Mouse (Mus musculus) neural tube, embryonic 11.5 days (tissue): Measurements from ENCODE around the gene Ttyh3. TPM values are rescaled to one million over a fixed set of nuclear protein-coding genes. Genes with fewer than 3 reads are reported as not detected.

Experiments
- ATAC-seq: fragments of 200-750 bp; cut with Nextera tagmentation; 2 replicates; pipeline ENCODE4 v1.8.0; 2017; ENCODE audit warnings: moderate number of reproducible peaks, mild to moderate bottlenecking, moderate TSS enrichment, moderate library complexity; ENCODE audit not compliant: insufficient read depth, low FRiP score, low TSS enrichment
- DNase-seq: peaks from one replicate; pipeline ENCODE4 v3.0.0-alpha.2; 2015; ENCODE audit warnings: low spot score
- H3K27ac ChIP-seq: fragments of 300-500 bp; sonication (generic); 2 replicates; pipeline ENCODE4 v1.5.1; 2014; ENCODE audit warnings: low read depth, mild to moderate bottlenecking, low read length
- H3K27me3 ChIP-seq: fragments of 300-500 bp; sonication (generic); 2 replicates; pipeline ENCODE4 v1.6.1; 2014; ENCODE audit warnings: mild to moderate bottlenecking, low read length, mixed read lengths; ENCODE audit not compliant: control insufficient read depth, insufficient read depth
- H3K36me3 ChIP-seq: fragments of 300-500 bp; sonication (generic); 2 replicates; pipeline ENCODE4 v1.6.1; 2014; ENCODE audit warnings: mild to moderate bottlenecking, low read length, moderate library complexity, mixed read lengths; ENCODE audit not compliant: control insufficient read depth, insufficient read depth
- H3K4me1 ChIP-seq: fragments of 300-500 bp; sonication (generic); 2 replicates; pipeline ENCODE4 v1.6.1; 2014; ENCODE audit warnings: low read length, mixed read lengths; ENCODE audit not compliant: control insufficient read depth, insufficient read depth
- H3K4me2 ChIP-seq: fragments of 300-500 bp; sonication (generic); 2 replicates; pipeline ENCODE4 v1.6.1; 2014; ENCODE audit warnings: low read depth, mild to moderate bottlenecking, moderate library complexity
- H3K4me3 ChIP-seq: fragments of 300-500 bp; sonication (generic); 2 replicates; pipeline ENCODE4 v1.5.1; 2014; ENCODE audit warnings: low read depth, low read length
- H3K9ac ChIP-seq: fragments of 300-500 bp; sonication (generic); 2 replicates; pipeline ENCODE4 v1.6.1; 2014; ENCODE audit warnings: mild to moderate bottlenecking, low read length
- H3K9me3 ChIP-seq: fragments of 300-500 bp; sonication (generic); 2 replicates; pipeline ENCODE4 v1.6.1; 2016; ENCODE audit warnings: low read length; ENCODE audit not compliant: control insufficient read depth
- WGBS: fragments of 180-500 bp; shearing (Covaris S2); extraction: QIAGEN DNeasy Blood & Tissue Kit; methylation state at CpG from one replicate; pipeline ENCODE4 v1.1.7; 2014; 5-methylcytosine and 5-hydroxymethylcytosine counted together
- polyA plus RNA-seq: library from polyadenylated mRNA; unstranded; fragments of >200 nt; fragmentation: Nextera tagmentation; extraction: Ambion mirVana; gene quantifications from 2 replicates; pipeline ENCODE4 v1.2.1, GENCODE M21; 2014

Ttyh3 gene
- polyA plus RNA-seq, 1 experiment from 2014 or later, result 61.0 TPM

GRCm38 (mm10) chr5:140572611-140573010, 76.2 kb downstream of the Ttyh3 start:
- Histone ChIP-seq H3K4me2 (no peak overlapping the region), H3K4me3 (no peak overlapping the region), H3K4me1 (peaks cover 3% of the 10 kb centered on the region), H3K9me3 (no peaks in the 10 kb centered on the region), H3K27ac (no peak overlapping the region), H3K36me3 (no peaks in the 10 kb centered on the region), H3K27me3 (no peaks in the 10 kb centered on the region), H3K9ac (no peak overlapping the region)
- no peak for DNase-seq
- 76% methylated on average over 6 of the region's 6 CpGs for WGBS
- ATAC-seq, result no peak

- Histone ChIP-seq H3K4me3 (no peak overlapping the region), H3K36me3 (no peaks in the 10 kb centered on the region), H3K27ac (no peak overlapping the region; the same call in 1 of the 2 replicates), H3K27me3 (no peaks in the 10 kb centered on the region), H3K4me2 (no peak overlapping the region), H3K9me3 (no peaks in the 10 kb centered on the region), H3K9ac (no peak overlapping the region), H3K4me1 (peaks cover 3% of the 10 kb centered on the region)
- no peak for ATAC-seq
- no peak for DNase-seq
- WGBS, result 72% methylated on average over 9 of the region's 10 CpGs
These were observed 77.2 kb downstream of the Ttyh3 start for GRCm38 (mm10) chr5:140571673-140572072.

GRCm38 (mm10) chr5:140571201-140571600, 77.6 kb downstream of the Ttyh3 start:
- DNase-seq (no peak), ATAC-seq (no peak)
- Histone ChIP-seq H3K27ac (no peak overlapping the region), H3K9ac (no peak overlapping the region), H3K36me3 (no peaks in the 10 kb centered on the region), H3K27me3 (no peaks in the 10 kb centered on the region), H3K4me2 (no peak overlapping the region), H3K4me1 (peaks cover 3% of the 10 kb centered on the region), H3K4me3 (no peak overlapping the region), H3K9me3 (no peaks in the 10 kb centered on the region)
- 60% methylated on average over 4 of the region's 4 CpGs for WGBS

Other genes starting within 250 kb of the Ttyh3 start
- 195 and 198 TPM in 2 replicates for gene Eif3b, start 229.7 kb downstream of the Ttyh3 start, polyA plus RNA-seq
- gene Gm4869, start 203.4 kb downstream of the Ttyh3 start, polyA plus RNA-seq, result not detected in 2 replicates
- 14.4 and 15.5 TPM in 2 replicates for gene Chst12, start 143.5 kb downstream of the Ttyh3 start, polyA plus RNA-seq
- gene Grifin, start 84.0 kb downstream of the Ttyh3 start, polyA plus RNA-seq, result not detected in 2 replicates
- gene Lfng, start 41.7 kb downstream of the Ttyh3 start, polyA plus RNA-seq, result 35.4 and 37.5 TPM in 2 replicates
- 18.3 and 18.4 TPM in 2 replicates for gene Iqce, start 53.3 kb upstream of the Ttyh3 start, polyA plus RNA-seq
- gene Brat1, start 56.0 kb upstream of the Ttyh3 start, polyA plus RNA-seq, result 15.1 and 15.9 TPM in 2 replicates
- 0.38 and 0.69 TPM in 2 replicates for gene Amz1, start 75.1 kb upstream of the Ttyh3 start, polyA plus RNA-seq
- 60.3 and 65.0 TPM in 2 replicates for gene Gna12, start 181.4 kb upstream of the Ttyh3 start, polyA plus RNA-seq